Mouse (Mus musculus) ES-Bruce4 (cell line): ENCODE measurements at regions not wholly inside any gene's neighbourhood (a gene's known extent, or its start where the extent isn't known, plus 50 kb on each side); places are given as distances from the start of the nearest gene placed in this dataset.

Source experiments
- EP300 ChIP-seq: IDR thresholded peaks from 2 replicates; pipeline ENCODE4 v1.6.1; 2011; ENCODE audit warnings: low read depth, low read length; ENCODE audit not compliant: insufficient read depth
- POLR2A ChIP-seq: IDR thresholded peaks from one replicate; pipeline ENCODE4 v1.8.1; 2011; ENCODE audit warnings: low read length; ENCODE audit not compliant: insufficient read depth

DNA sequence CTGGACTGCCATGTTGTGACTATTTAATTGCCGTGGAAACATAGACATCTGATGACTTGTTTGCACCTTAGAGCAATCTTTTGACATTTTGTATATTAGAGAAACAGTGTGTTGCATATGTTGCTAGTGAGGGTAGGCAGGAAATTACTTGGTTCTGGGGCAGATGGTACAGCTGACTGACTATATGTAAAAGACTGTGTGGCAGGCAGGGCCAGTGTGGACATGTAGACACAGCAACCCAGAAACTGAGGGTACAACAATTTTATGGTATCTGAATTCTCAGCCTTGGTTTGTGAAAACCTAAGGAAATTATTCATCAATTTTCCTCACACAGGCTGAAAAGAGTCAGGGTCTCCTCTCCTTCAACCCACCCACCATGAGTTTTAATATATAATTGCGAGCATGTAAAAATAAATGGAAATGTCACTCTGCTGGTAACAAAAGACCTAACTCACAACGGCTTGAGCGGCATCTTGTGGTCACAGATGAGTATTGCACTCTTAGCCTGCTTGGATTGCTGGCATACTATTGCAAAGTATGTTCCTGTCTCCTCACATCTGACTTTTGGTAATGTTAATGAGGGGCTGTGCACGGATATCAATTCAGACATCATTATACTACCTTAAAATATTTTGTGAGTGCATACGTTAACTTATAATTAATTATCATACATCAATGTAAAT, 329.8 kb downstream of the Psat1 start:
- no peak for TF ChIP-seq EP300
- no peak for TF ChIP-seq POLR2A
